In the genomic region with DNA sequence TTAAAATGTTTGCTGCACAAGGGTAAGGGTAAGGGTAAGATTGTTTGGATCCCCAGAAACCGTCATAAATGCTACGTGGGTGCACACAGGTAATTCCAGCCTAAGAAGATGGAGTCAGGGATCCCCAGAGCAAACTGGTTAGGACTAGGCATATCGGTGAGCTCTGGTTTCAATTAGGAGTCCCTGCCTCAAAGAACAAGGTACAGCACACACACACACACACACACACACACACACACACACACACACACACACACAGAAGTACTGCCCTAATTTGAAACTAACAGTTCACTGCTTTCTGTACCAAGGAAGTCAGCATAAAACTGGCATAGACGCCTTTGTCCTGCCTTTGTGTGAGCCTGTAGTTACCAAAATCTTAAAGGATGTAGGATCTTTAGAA, we compare ENCODE assay signal across 31 mouse cellular contexts. TPM values are rescaled to one million over a fixed set of nuclear protein-coding genes. Genes with fewer than 3 reads are reported as not detected.
"Had no signal": no experiment of that assay in that cellular context is flagged by ENCODE, and none has a peak within 500 bp of the region (broad histone marks: within the 10 kb centered on the region; RNA-seq: fewer than 3 reads in every experiment).

No protein-coding gene starts in this region.

- ATAC-seq: hindbrain, postnatal 0 days; intestine, embryonic 16.5 days had no signal

- DNase-seq: gastrocnemius, postnatal 36 days; heart, adult 11 months; heart, adult 2 months; heart, postnatal 36 days; kidney, adult 11 months; layer of hippocampus, adult 9-11 months; layer of hippocampus, postnatal 36 days; liver; liver, embryonic 13.5 days had no signal

- H3K4me1 ChIP-seq: liver, embryonic 13.5 days had no signal

- H3K36me3 ChIP-seq: heart, embryonic 13.5 days; heart, embryonic 15.5 days; hindbrain, embryonic 13.5 days; hindbrain, embryonic 15.5 days; kidney, embryonic 15.5 days; limb, embryonic 12.5 days; liver, embryonic 13.5 days; liver, embryonic 15.5 days had no signal

- H3K9me3 ChIP-seq: heart, embryonic 13.5 days; heart, embryonic 15.5 days; hindbrain, embryonic 13.5 days; hindbrain, embryonic 15.5 days; kidney, embryonic 15.5 days; limb, embryonic 12.5 days; liver, embryonic 13.5 days; liver, embryonic 15.5 days had no signal

- H3K9ac ChIP-seq: heart, embryonic 13.5 days; heart, embryonic 15.5 days; hindbrain, embryonic 13.5 days; hindbrain, embryonic 15.5 days; kidney, embryonic 15.5 days; limb, embryonic 12.5 days; liver, embryonic 13.5 days; liver, embryonic 15.5 days had no signal

- H3K4me3 ChIP-seq: gastrocnemius, adult 2 months; heart, adult 2 months; heart, embryonic 13.5 days; heart, embryonic 15.5 days; hindbrain, embryonic 13.5 days; hindbrain, embryonic 15.5 days; kidney, embryonic 15.5 days; left cerebral cortex, adult 2 months; limb, embryonic 12.5 days; liver, embryonic 13.5 days; liver, embryonic 15.5 days had no signal

- H3K27ac ChIP-seq: gastrocnemius, adult 2 months; heart, adult 2 months; heart, embryonic 13.5 days; heart, embryonic 15.5 days; hindbrain, embryonic 13.5 days; hindbrain, embryonic 15.5 days; hindbrain, postnatal 0 days; kidney, embryonic 15.5 days; kidney, postnatal 0 days; left cerebral cortex, adult 2 months; limb, embryonic 12.5 days; liver, embryonic 13.5 days; liver, embryonic 15.5 days had no signal

- H3K4me2 ChIP-seq: heart, embryonic 11.5 days; heart, embryonic 13.5 days; heart, embryonic 15.5 days; hindbrain, embryonic 13.5 days; hindbrain, embryonic 15.5 days; kidney, embryonic 15.5 days; limb, embryonic 12.5 days; liver, embryonic 11.5 days; liver, embryonic 13.5 days; liver, embryonic 15.5 days had no signal

RNA-seq across cellular contexts. Expression of a gene that starts 15.7 kb away (rescaled TPM):
- total RNA-seq: gastrocnemius, adult 2 months; gastrocnemius, postnatal 36 days had no signal
- polyA plus RNA-seq: heart, postnatal 0 days had no signal

RNA-seq across cellular contexts. Expression of a gene that starts 17.5 kb away (rescaled TPM):
- total RNA-seq: gastrocnemius, adult 2 months; gastrocnemius, postnatal 36 days; hematopoietic stem cell, adult 5-6 weeks had no signal

RNA-seq across cellular contexts. Expression of a gene that starts 34.1 kb away (rescaled TPM):
- total RNA-seq: gastrocnemius, adult 2 months; hindbrain, postnatal 0 days; layer of hippocampus, adult 18-20 months; layer of hippocampus, adult 8-10 months; layer of hippocampus, postnatal 14 days; layer of hippocampus, postnatal 36 days; left cerebral cortex, adult 2 months; left cerebral cortex, postnatal 14 days; left cerebral cortex, postnatal 36 days had no signal
- polyA plus RNA-seq: hindbrain, embryonic 11.5 days; hindbrain, embryonic 13.5 days; hindbrain, postnatal 0 days; kidney, embryonic 15.5 days; limb, embryonic 12.5 days; liver, embryonic 13.5 days had no signal
